Mouse (Mus musculus) adrenal gland, postnatal 36 days (tissue): Measurements from ENCODE around the gene B430306N03Rik. TPM values are rescaled to one million over a fixed set of nuclear protein-coding genes. Genes with fewer than 3 reads are reported as not detected.
"Not testable (repeated sequence)": the region's sequence is repeated elsewhere in the genome, so short reads cannot be mapped to it uniquely, and the experiment has no call there.

ENCODE experiments used
- DNase-seq, 2 experiments: peaks; one replicate each; pipeline ENCODE4 v3.0.0; 2021; ENCODE audit warnings: mixed read lengths in 1 of 2
- total RNA-seq, 2 experiments: library from RNA; stranded (reverse); gene quantifications; 2 replicates each; pipeline ENCODE4 v1.2.3; 2021

The B430306N03Rik gene
- total RNA-seq, 2 experiments from 2014 or later, result 0.13 to 0.23 TPM

GRCm38 (mm10) chr17:48312124-48312523 lies 3.8 kb upstream of the B430306N03Rik start:
- DNase-seq, result no peak

- DNase-seq, result no peak
Observed at GRCm38 (mm10) chr17:48318686-48319085, 2.7 kb downstream of the B430306N03Rik start.

GRCm38 (mm10) chr17:48321279-48321678 lies 5.3 kb downstream of the B430306N03Rik start:
- no peak for DNase-seq

- no peak for DNase-seq
Observed at GRCm38 (mm10) chr17:48323236-48323635, 7.3 kb downstream of the B430306N03Rik start.

GRCm38 (mm10) chr17:48324258-48324657 lies 8.3 kb downstream of the B430306N03Rik start:
- no peak for DNase-seq

GRCm38 (mm10) chr17:48325093-48325492 lies 9.2 kb downstream of the B430306N03Rik start:
- DNase-seq, result no peak

- DNase-seq, result no peak
Observed at GRCm38 (mm10) chr17:48325638-48326037, 9.7 kb downstream of the B430306N03Rik start.

- no peak for DNase-seq
Observed at GRCm38 (mm10) chr17:48326656-48327055, 10.7 kb downstream of the B430306N03Rik start.

- DNase-seq, result no peak
Observed at GRCm38 (mm10) chr17:48332524-48332923, 16.6 kb downstream of the B430306N03Rik start.

GRCm38 (mm10) chr17:48334186-48334585 lies 18.2 kb downstream of the B430306N03Rik start:
- no peak for DNase-seq

GRCm38 (mm10) chr17:48336857-48337256 lies 20.9 kb downstream of the B430306N03Rik start:
- DNase-seq, result peak; percentile 88 to 89

GRCm38 (mm10) chr17:48340267-48340666 lies 24.3 kb downstream of the B430306N03Rik start:
- DNase-seq, result no peak

- DNase-seq, result no peak
Observed at GRCm38 (mm10) chr17:48341947-48342346, 26.0 kb downstream of the B430306N03Rik start.

GRCm38 (mm10) chr17:48343065-48343464 lies 27.1 kb downstream of the B430306N03Rik start:
- no peak for DNase-seq

- no peak for DNase-seq
Observed at GRCm38 (mm10) chr17:48345824-48346223, 29.9 kb downstream of the B430306N03Rik start.

- DNase-seq, result peak; percentile 41 to 51
Observed at GRCm38 (mm10) chr17:48346231-48346630, 30.3 kb downstream of the B430306N03Rik start, which contains the start of gene Trem2. TSS of gene Trem2 (plus strand) at chr17:48346401.

- DNase-seq, result no peak
Observed at GRCm38 (mm10) chr17:48346834-48347233, 30.9 kb downstream of the B430306N03Rik start.

- DNase-seq, result no peak
Observed at GRCm38 (mm10) chr17:48347287-48347686, 31.3 kb downstream of the B430306N03Rik start.

- no peak for DNase-seq
Observed at GRCm38 (mm10) chr17:48350681-48351193, 34.8 kb downstream of the B430306N03Rik start.

- DNase-seq, result not testable (repeated sequence)
Observed at GRCm38 (mm10) chr17:48352976-48353375, 37.0 kb downstream of the B430306N03Rik start.

- DNase-seq, result peak; percentile 26 to 39
Observed at GRCm38 (mm10) chr17:48355822-48356221, 39.9 kb downstream of the B430306N03Rik start.

GRCm38 (mm10) chr17:48357892-48358291 lies 42.0 kb downstream of the B430306N03Rik start:
- no peak for DNase-seq

GRCm38 (mm10) chr17:48359616-48360015 lies 43.7 kb downstream of the B430306N03Rik start, which contains the start of gene Treml1:
TSS of gene Treml1 (plus strand) at chr17:48359916.
- DNase-seq, result no peak

GRCm38 (mm10) chr17:48360462-48360861 lies 44.5 kb downstream of the B430306N03Rik start:
- no peak for DNase-seq
